In the genomic region with DNA sequence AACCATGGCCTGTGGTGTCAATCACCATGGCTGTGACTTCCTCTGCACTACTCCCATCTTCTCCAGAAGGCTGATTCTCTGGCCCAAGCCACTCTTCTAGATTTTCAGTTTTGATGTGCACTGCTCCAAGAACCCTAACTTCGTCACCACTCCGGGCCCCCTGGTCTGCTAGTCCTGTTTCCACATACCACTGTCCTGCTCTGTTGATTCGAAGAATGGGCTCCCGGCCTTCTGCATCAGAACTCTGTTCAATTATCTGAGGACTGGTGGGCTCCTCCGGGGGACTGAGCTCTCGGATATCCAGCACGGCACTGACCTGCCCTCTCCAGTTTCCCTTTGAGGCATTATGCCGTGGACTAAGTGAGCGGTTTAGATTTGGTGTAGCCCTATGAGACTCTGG, we compare ENCODE assay signal across 22 mouse cellular contexts.
"Had no signal": no experiment of that assay in that cellular context is flagged by ENCODE, and none has a peak within 500 bp of the region (broad histone marks: within the 10 kb centered on the region; RNA-seq: fewer than 3 reads in every experiment).

No protein-coding gene starts in this region.

- DNase-seq: gastrocnemius, adult 2 months; gastrocnemius, postnatal 10 days; gastrocnemius, postnatal 25 days; heart, adult 2 months; heart, postnatal 4 days; kidney, adult 18-20 months; kidney, adult 8-10 months; kidney, postnatal 10 days; kidney, postnatal 25 days; layer of hippocampus, adult 9-11 months; layer of hippocampus, postnatal 36 days; left cerebral cortex, postnatal 4 days had no signal

- H3K27me3 ChIP-seq: heart, embryonic 13.5 days; heart, embryonic 15.5 days; hindbrain, embryonic 12.5 days; intestine, embryonic 15.5 days; limb, embryonic 13.5 days; limb, embryonic 15.5 days; liver, embryonic 12.5 days; liver, embryonic 15.5 days had no signal

- H3K27ac ChIP-seq: gastrocnemius, adult 2 months; heart, adult 2 months; heart, embryonic 13.5 days; heart, embryonic 15.5 days; hindbrain, embryonic 10.5 days; hindbrain, embryonic 12.5 days; hindbrain, embryonic 14.5 days; intestine, embryonic 15.5 days; limb, embryonic 13.5 days; limb, embryonic 15.5 days had no signal

- H3K4me1 ChIP-seq: intestine, embryonic 15.5 days had no signal

- H3K36me3 ChIP-seq: intestine, embryonic 15.5 days had no signal

- H3K4me3 ChIP-seq: gastrocnemius, adult 2 months; heart, adult 2 months; heart, embryonic 13.5 days; heart, embryonic 15.5 days; hindbrain, embryonic 10.5 days; hindbrain, embryonic 12.5 days; intestine, embryonic 15.5 days; limb, embryonic 13.5 days; limb, embryonic 15.5 days; liver, embryonic 12.5 days; liver, embryonic 15.5 days had no signal
